Mouse (Mus musculus) adrenal gland, postnatal 4 days (tissue): ENCODE results near the gene Clec16a. TPM values are rescaled to one million over a fixed set of nuclear protein-coding genes. Genes with fewer than 3 reads are reported as not detected.

Experiments used
- DNase-seq, 2 experiments: peaks; one replicate each; pipeline ENCODE4 v3.0.0; 2021 to 2022; ENCODE audit warnings: low spot score in 2 of 2, mixed read lengths in 2 of 2
- long read RNA-seq, 2 experiments: library from polyadenylated mRNA; stranded (forward); transcript quantifications; one replicate each; pipeline ENCODE4 v2.0.0; 2021
- total RNA-seq, 2 experiments: library from RNA; stranded (reverse); gene quantifications; 2 replicates each; pipeline ENCODE4 v1.2.3; 2021

Clec16a gene
- 10 to 100 TPM; 28.2 to 30.7 TPM for total RNA-seq
- long read RNA-seq, experiment 1, partial matches to known transcripts: 4 of 11 reads
- long read RNA-seq, experiment 1, other reads (novel, unspliced or antisense): 7 of 11 reads
- long read RNA-seq, experiment 2, full-length matches to known transcripts: 1 of 25 reads
- long read RNA-seq, experiment 2, partial matches to known transcripts: 7 of 25 reads
- long read RNA-seq, experiment 2, other reads (novel, unspliced or antisense): 17 of 25 reads

GRCm38 (mm10) chr16:10544995-10545622, at the start of gene Clec16a:
TSS of gene Clec16a (plus strand) at chr16:10545339.
- DNase-seq: peak; percentile 76 to 90

- DNase-seq: no peak
These were observed 49.3 kb upstream of the Clec16a start for GRCm38 (mm10) chr16:10495824-10496298.

GRCm38 (mm10) chr16:10498096-10498602, 47.0 kb upstream of the Clec16a start:
- DNase-seq: no peak

- no peak for DNase-seq
These were observed 46.0 kb upstream of the Clec16a start for GRCm38 (mm10) chr16:10499122-10499521.

- DNase-seq: peak; percentile 19 to 26
These were observed 43.3 kb upstream of the Clec16a start for GRCm38 (mm10) chr16:10501865-10502264.

- DNase-seq: no peak
These were observed 42.1 kb upstream of the Clec16a start for GRCm38 (mm10) chr16:10503058-10503457.

- DNase-seq: no peak
These were observed 37.7 kb upstream of the Clec16a start for GRCm38 (mm10) chr16:10507445-10507844.

- DNase-seq: no peak
These were observed 36.4 kb upstream of the Clec16a start for GRCm38 (mm10) chr16:10508691-10509090.

GRCm38 (mm10) chr16:10510477-10511133, 34.5 kb upstream of the Clec16a start:
- no peak for DNase-seq

- no peak for DNase-seq
These were observed 34.0 kb upstream of the Clec16a start for GRCm38 (mm10) chr16:10511134-10511520.

GRCm38 (mm10) chr16:10515953-10516572, 29.1 kb upstream of the Clec16a start:
- DNase-seq: no peak

- DNase-seq: no peak
These were observed 27.1 kb upstream of the Clec16a start for GRCm38 (mm10) chr16:10518030-10518429.

- peak; percentile 52 for DNase-seq
These were observed 24.1 kb upstream of the Clec16a start for GRCm38 (mm10) chr16:10520908-10521614.

- DNase-seq: peak in 1 of 2 experiments; percentile 41
These were observed 22.3 kb upstream of the Clec16a start for GRCm38 (mm10) chr16:10522811-10523210.

- no peak for DNase-seq
These were observed 21.5 kb upstream of the Clec16a start for GRCm38 (mm10) chr16:10523650-10524049.

- no peak for DNase-seq
These were observed 20.1 kb upstream of the Clec16a start for GRCm38 (mm10) chr16:10524866-10525609.

GRCm38 (mm10) chr16:10525610-10525980, 19.5 kb upstream of the Clec16a start:
- no peak for DNase-seq

GRCm38 (mm10) chr16:10527046-10527644, 18.0 kb upstream of the Clec16a start:
- DNase-seq: no peak

- DNase-seq: no peak
These were observed 16.8 kb upstream of the Clec16a start for GRCm38 (mm10) chr16:10528382-10528781.

- DNase-seq: no peak
These were observed 15.0 kb upstream of the Clec16a start for GRCm38 (mm10) chr16:10530179-10530578.
